Mouse (Mus musculus) layer of hippocampus, adult 11-12 months (tissue): ENCODE measurements around the gene Dclre1b.
"Not testable (repeated sequence)": the region's sequence is repeated elsewhere in the genome, so short reads cannot be mapped to it uniquely, and the experiment has no call there.

Experiments
- DNase-seq: peaks from one replicate; pipeline ENCODE4 v3.0.0; 2022; ENCODE audit warnings: low spot score

Gene Dclre1b

DNA sequence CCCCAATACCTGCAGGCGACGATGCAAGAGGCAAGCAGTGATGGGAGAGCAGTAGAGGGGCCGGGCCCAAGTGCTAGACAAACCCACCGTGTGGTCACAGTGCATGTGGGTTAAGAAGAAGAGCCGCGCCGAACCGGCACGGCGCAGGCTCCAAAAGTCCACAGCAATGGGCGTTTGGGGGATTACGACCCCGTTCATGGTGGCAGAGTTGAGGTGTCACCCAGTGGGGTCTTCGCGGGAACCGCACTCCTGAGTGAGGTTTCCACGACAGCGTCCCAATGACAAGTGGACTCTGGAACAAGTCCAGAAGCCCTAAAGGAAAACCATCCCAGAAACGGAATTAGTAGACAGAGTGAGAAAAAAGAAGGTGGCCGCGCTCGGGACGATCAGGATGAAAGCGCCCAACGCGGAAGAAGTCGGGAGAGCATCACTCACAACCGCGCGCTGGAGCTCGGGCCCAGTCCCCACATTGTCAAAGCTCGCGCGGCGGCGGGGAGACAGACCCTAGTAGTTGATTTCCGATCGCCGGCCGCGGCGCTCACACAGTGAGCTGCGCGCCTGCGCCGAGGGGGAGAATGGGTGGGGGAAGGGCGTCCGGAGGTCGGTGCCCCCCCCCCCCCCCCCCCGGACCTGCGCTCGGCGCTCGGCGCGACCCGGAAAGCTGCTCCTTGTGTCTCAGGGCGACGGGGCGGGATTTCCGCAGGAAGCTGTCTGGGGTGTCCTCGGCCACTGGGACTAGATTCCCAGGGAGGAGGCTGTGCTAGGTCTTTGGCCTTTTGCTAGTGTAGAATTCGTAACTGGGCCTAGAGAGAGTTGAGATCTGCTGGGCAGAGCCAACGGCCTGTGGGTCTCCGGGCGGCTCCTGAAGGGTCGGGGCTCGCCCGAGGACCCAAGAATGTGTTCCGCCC lies at the start of gene Dclre1b, which contains the start of the genes Ap4b1 and Gm43064:
TSS of gene Dclre1b (minus strand) at position 554 of the 908 bp plus-strand sequence.
TSS of gene Ap4b1 (plus strand) at position 630 of the 908 bp plus-strand sequence.
TSS of gene Gm43064 (plus strand) at position 683 of the 908 bp plus-strand sequence.
- DNase-seq: peak; percentile 92

DNA sequence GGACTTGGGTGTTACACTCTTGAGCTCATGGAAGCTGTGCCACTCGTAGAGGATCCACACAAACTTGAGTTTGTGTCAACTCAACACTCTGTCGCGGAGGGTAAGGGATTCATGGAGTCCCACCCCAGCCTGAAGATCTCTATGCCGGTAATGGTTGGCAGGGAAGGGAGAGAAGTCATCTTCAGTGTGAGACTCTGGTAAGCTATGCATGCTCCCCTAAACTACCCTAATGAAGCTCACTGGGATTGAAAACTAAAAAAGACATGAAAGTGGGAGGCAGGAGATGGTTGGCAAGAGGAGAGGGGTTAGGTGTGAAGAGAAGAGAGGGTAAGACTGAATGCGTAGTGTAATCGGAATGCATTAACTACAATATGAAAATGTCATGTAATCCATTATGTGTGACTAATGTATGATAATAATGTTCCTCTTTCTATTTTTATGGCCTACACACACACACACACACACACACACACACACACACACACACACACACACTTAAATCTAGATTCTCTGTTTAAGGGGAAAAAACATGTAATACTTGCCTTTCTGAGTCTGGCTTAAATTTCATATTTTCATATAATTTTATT lies 48.8 kb upstream of the Dclre1b start:
- no peak for DNase-seq

DNA sequence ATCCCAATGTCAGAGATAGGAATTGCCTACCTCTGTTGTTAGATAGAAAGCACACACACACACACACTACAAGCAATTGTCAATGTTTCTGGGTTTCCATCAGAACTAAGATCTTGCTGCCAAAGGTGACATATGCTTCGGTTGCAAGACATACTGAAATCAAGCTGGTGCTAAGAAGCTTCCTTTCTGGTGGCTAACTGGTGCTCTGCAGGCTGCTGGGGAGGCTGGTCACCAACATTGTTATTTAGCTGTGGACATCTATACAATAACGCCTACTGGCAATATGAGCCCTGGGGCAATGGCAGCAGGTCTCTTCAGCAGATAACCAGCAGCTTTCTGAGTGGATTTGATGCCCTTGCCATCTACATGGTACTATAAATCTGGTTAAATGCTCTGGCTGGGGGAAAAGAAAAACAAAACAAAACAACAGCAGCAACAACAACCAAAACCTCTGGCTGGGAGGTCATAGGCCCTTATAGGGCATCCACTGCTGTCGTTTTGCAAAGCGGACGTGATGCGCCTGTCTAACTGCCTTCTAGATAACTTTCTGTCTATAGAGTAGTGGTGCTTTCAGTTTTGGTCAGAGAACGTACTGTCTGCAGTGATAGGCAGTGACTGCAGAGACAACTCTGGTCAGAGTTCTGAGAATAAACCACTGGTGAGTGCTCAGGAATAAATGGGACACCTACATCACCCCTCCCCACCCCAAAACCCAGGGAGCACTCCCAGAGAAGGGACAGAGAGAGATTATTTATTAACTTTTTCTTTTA lies 48.0 kb upstream of the Dclre1b start:
- no peak for DNase-seq

DNA sequence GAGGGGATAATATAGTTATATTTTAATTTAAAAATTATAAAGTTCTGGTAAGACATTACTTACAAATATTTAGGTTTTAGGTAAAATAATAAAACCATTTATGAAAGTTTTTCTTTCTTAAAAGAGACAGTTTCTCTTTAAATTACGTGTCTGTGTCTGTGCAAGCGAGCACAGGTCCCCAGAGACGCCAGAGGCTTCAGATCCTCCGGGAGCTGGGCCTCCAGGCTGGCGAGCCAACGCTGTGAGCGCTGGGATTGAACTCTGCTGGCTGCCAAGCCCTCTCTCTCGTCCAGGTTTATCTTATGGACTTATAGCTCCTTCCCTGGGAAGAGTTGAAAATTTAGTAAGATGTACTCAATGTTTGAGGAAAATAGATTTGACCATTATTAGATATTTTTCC lies 44.6 kb upstream of the Dclre1b start:
- no peak for DNase-seq

DNA sequence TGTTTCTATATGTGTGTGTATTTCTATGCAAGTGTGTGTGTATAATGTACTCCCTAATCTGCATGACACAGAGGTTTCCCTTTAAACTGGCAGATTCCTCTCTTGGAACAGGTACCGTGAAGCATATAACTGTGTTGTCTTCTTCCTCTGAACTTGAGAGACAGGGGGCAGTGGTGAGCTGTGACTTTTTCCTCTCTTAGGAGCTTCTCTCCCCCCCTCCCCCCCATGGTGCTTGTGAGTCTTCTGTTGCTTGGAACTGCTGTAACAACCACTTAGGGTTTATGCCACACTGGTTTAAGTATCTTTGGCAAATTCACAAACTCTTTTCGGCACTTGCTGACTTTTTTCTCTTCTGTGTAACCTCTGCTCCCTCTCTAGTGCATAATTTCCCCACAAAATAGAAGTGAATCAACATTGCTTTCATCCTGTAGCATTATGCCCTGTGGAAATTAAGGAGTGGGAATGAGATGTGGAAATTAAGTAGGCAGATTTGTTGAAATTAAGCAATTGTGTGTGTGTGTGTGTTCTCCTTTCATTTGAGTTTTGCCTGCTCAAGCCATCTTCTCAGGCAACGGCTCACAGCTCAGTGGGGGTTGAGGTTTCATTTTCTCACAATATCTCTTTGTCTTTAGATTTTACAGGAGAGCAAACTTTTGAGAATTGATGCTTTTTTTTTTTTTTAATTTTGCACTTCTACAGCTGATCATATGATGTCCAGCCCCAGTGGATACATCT lies 43.5 kb upstream of the Dclre1b start:
- DNase-seq: peak; percentile 61

DNA sequence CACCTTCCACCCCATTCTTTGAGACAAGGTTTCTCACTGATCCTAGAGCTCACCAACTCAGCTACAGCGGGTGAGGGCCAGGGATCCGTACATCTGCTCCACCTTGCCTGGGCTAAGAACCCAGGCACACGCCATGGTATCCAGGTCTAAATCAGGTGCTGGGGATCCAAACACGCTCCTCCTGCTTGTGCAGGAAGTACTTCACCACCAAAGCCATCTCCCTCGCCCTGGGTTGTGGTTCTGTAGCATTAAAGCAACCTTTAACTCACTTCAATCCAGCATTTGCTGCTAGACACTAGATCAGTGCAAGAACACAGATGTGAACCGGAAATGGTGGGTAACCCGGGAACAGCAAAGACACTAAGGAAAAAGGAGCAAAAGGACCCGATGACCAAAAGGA lies 42.6 kb upstream of the Dclre1b start:
- no peak for DNase-seq

DNA sequence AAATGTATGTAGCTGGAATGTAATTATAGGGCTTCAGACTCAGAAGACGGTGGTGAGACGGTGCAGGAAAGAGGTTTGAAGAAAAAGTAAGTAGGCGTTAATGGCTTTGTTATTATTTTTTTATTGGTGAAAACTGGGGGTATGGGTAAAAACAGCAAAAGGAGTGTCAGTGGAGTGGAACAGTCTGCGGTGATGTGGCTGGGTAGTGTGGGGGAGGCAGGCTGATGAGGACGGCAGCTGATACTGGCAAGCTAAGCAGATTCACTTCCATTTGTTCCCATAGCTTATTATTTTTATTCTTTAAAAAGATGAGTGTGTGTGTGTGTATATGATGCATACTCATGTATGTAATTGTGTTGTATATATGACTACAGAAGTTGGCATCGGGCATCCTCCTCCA lies 42.2 kb upstream of the Dclre1b start:
- peak; percentile 24 for DNase-seq

DNA sequence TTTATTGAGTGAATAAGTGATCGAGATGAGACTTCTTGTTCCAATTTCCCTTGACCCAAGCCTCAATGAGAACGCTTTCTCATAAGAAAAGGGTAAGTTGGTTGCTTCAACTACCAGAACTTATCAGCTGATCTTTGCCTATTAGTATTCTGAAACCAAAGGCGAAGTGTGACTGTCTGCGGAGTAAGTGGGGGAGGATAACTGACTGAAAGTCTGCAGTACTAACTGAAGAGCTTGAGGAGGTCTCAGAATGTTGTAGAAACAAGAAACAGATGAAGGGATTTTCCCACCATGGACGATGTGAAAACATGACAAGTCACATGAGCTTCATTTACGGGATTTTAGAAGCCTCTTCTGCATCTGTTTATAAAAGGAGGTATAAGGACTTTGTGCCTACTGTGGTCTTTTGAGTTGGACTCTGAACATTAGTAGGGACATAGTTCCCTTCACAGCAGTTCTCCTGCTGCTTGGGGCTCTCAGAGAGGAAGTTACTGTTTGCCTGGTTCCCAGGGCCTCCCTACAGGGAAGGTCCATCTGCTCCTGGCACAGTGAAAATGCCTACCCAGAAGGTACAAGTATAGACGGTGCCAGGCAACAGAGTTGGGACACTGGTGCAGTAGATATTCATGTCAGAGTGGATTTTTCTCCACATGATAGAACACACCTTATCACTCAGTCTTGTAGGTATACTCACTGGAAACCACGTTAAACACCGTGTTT lies 41.6 kb upstream of the Dclre1b start:
- DNase-seq: peak; percentile 42

DNA sequence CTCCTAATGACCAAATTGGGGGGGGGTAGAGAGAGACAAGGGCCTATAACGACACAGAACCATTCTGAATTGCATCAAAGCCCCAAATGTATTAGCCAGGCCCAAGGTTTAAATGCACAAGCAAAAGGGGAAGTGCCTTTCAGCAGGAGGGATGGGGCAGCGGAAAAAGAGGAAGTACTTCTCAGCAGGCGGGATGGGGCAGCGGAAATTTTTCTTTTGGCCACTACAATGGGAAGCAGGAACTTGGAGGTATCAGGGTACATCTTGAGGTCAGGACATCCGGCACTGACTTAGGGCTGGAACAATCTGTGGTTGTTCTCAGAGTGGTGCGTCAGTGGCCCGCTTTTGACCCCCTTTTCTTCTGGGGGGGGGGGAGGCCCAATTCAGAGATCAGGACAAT lies 31.7 kb upstream of the Dclre1b start:
- DNase-seq: not testable (repeated sequence)

DNA sequence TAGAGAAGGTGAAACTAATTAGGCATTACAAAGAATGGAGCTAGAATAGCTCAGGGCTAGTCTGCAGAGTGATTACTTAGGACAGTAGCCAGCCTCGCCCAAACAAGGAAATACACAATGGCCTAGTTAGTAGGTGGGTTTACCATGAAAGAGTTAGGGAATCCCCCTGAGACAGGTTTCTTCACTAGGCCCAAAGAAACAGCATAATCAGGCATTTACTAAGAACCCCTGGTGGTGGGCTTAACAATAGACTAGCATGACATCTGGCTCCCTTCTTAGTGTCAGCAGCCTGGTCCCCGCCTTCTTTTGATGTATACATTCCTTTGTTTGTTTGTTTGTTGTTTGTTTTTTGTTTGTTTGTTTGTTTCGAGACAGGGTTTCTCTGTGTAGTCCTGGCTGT lies 31.0 kb upstream of the Dclre1b start:
- not testable (repeated sequence) for DNase-seq

DNA sequence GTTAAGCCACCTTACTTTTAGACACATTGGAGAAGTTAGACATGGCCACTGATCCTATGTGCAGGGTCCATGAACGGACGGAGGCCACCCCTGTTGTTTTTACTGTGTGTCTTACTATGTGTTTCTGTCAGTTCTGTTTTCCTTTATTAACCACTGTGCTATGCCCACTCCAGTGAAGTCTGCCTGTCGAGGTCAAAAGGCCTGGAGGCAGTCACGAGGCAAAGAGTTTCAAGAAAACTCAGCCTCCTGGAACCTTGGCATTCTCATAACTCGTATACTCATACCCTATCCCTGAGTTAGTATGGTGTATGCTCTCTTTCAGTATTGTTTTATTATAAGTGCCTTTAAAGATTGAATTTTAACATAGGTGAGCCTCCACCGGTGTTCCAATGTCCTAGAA lies 30.5 kb upstream of the Dclre1b start:
- no peak for DNase-seq

DNA sequence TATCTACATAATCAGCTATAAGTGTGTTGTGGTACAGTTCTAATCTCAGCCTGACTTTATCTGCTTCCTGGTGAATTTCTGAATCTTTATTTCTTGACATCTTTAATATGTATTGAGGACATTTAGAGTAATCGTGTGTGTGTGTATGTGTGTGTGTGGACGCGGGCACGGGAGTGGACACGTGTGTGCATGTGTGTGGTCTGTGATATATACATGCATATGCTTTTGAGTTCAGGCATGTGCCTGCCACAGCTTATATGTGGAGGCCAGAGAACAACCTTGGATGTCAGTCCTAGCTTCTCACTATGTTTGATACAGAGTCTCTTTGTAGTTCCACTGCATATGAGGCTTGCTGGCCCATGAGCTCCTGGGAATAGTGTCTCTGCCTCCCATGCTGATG lies 27.2 kb upstream of the Dclre1b start:
- no peak for DNase-seq

DNA sequence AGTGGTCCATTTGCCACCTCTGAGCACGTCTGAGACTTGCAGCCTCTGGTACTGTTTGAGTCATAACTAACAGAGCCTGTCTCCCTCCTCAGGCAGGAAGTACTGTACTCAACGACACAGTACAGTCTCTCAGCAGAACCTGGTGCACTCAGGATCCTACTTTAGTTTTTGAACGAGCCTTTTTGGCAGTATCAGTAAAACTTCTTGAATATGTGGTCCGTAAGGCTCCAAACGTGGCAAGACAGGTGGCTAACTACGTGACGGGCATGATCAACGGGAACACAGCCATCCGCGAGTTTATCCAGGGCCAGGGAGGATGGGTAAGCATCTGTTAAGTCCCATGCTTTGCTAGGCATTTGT lies 26.7 kb upstream of the Dclre1b start:
- DNase-seq: no peak

DNA sequence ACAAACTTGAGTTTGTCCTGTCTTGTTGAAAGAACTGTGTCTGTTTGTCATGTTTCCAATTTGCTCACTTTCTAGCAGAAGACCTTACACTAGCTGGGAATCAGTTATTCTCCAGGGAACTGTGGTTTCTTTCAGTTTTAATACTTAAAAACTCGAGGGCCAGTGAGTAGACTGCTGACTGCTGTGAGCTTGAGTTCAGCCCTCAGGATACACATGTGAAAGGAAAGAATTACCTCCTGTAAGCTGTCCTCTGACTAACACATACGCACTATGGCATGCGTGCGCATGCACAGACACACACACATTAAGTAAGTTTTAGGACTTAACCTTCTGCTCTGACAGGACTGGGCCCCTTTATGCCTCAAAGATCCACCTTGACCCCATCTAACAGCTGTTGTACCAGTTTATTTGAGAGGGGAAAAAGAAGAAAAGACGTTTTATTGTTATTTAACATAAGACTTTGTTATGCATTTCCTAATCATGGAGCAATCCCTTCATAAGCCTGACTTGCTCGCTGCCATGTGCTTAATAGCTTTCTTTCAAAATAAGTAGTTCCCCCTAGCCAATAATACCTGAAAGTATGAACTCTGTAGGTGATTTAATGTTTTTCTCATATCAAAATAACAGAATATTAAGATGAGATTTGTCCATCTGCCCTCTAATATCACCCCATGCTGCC lies 26.2 kb upstream of the Dclre1b start:
- no peak for DNase-seq

DNA sequence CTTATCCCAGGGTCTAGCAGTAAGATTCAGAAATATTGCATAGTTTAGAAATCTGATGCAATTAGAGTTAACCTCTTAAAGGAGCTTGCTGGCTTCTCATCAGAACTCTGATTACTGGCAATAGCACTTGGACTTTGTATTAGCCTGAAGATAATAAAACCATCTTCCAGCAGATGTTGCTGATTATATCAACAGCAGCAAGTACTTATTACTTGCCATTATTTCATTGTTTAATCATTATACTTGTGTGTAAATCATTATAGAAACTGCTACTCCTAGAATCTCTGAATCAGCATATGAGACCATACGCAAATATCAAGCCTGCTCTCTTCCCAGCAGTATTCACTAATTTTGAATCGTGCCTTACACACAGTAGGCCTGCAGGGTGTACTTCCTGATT lies 24.8 kb upstream of the Dclre1b start:
- DNase-seq: no peak

DNA sequence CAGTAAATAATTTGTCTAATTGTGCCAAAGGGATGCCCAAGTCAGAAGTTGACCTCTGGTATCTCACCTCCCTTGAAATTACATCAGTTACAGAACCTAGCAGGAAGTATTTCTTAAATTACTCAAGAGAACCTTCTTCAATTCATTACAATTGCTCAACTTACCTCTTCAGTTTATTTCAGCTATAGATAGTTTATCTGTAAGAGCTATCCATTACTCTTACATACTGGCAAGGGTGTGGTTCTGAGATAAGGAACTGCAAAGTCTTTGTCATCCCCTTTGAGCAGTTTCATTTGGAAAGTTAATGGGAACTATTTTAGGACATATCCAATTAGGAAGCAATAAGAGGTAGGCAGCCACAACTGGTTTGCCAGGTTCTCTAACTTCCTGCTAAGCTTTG lies 23.2 kb upstream of the Dclre1b start, which contains the start of gene Bcl2l15:
TSS of gene Bcl2l15 (plus strand) at position 176 of the 400 bp plus-strand sequence.
- DNase-seq: no peak

DNA sequence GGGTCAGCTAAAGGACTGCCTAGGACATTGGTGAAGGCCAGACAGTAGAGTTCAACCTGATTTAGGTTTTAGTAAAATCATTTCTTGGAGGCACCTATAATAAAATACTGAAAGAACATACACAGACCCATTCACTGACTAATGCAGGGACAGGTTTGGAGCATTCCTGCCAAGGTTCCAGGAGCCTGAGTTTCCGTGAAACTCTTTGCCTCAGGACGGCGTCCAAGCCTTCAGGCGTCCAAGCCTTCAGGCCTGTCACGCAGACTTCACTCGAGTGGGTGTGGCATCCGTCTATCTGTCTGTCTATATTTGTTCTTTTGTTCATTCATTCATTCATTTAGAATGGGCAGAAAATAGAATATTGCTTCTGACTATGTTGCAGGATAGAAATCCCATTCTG lies 21.9 kb upstream of the Dclre1b start:
- no peak for DNase-seq

DNA sequence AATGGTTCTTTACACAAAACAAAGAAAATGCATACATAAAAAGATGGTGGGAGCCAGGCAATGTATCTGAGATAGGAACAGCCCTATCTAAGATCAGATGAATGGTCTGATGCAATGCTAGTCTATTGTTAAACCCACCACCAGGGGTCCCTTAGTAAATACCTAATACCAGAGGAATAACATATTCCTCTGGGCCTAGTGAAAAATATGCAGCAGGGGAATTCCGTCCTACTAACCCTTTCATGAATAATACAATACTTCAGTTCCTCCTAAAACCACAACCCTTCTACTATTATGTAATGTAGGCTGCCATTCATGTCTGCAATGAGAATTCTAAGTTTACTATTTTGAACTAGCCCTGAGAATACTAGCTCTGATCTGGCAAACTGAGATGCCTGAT lies 21.4 kb upstream of the Dclre1b start:
- DNase-seq: not testable (repeated sequence)

DNA sequence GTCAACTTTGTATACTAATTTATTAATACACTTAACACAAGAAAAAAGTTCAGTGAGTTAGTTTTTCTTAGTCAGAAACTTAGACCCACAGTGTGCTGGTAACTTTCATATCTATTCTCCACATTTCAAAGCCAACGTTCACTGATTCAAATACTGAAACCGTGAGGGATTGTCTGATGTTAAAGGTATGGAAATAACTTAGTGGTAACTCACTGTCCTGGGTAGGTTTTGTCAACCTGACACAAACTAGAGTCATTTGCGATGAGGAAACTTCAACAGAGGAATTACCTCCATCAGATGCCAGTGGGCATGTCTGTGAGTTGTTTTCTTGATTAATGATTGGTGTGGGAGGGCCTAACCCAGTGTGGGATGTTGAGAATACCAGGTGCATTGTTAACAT lies 19.8 kb upstream of the Dclre1b start:
- DNase-seq: no peak

DNA sequence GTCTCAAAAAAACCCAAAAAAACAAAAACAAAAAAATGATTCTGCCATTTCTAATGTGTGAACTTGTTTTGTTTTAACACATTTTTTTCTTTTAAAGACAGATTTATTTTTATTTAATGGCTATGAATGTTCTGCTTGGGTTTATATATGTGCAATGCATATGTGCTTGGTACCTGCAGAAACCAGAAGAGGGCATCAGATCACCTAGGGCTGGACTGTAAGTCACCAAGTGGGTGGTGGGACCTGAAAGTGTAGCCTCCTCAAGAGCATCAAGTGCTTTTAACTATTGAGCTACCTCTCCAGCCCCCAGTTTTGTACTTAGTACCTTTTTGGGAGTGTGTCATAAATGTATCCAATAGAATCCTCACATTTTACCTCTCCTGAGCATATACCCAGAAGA lies 18.3 kb upstream of the Dclre1b start:
- no peak for DNase-seq

DNA sequence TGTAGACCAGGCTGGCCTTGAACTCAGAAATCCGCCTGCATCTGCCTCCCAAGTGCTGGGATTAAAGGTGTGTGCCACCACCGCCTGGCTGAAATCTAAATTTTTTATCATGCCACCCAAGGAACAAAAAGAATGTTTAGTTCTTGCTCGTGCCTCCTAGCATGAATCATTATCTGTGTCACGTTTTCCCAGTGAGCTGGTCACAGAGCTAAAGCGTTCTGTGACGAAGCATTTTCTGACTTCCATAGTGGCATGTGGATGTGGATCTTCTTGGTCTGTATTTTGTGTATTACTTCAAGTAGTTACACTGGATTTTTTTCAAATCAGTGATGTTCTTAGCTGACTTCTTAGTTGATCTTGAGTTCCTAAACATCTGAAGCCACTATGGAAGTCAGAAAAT lies 1.7 kb upstream of the Dclre1b start:
- DNase-seq: no peak
